Mouse (Mus musculus) kidney, adult 9 months (tissue): ENCODE measurements around the gene Zfp583.
A peak's percentile ranks its signal among the peaks of the same experiment; 100 is the strongest.
"Not testable (repeated sequence)": the region's sequence is repeated elsewhere in the genome, so short reads cannot be mapped to it uniquely, and the experiment has no call there.

Experiments used
- DNase-seq: peaks from one replicate; pipeline ENCODE4 v3.0.0; 2022

Zfp583 gene

GRCm38 (mm10) chr7:6331233-6331956 is at the start of gene Zfp583:
Zfp583 (minus strand) TSS chr7:6331285.
- DNase-seq = peak; percentile 78

GRCm38 (mm10) chr7:6378441-6378840 is 47.4 kb upstream of the Zfp583 start:
- no peak for DNase-seq

- no peak for DNase-seq
Measured at GRCm38 (mm10) chr7:6372993-6373392, 41.9 kb upstream of the Zfp583 start.

DNA sequence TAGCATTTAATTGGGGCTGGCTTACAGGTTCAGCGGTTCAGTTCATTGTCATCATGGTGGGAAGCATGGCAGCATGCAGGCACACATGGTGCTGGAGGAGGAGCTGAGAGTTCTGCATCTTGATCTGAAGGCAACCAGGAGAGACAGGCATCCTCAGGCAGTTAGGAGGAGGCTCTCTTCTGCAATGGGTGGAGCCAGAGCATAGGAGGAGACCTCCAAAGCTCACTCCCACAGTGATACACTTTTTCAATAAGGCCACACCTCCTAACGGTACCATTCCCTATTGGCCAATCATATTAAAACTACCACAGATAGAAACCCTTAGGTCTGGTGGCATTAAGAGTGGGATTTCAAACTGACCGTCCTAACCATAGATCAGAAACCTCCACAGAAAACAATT is 38.4 kb upstream of the Zfp583 start:
- no peak for DNase-seq

DNA sequence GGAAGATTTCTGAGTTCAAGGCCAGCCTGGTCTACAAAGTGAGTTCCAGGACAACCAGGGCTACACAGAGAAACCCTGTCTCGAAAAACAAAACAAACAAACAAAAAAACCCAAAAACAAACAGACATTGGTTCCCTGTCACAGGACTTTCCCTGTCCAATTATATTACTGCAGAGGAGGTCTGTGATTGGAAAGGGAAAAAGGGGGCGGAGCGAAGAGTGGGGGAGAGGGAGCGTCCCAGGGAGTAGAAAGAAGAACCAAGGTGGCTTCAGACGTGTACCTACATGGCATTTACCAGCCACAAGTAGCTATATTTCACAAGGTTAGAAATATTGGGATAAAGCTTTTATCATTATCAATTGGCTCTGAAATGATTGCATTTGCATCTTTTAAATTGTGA is 37.1 kb upstream of the Zfp583 start:
- not testable (repeated sequence) for DNase-seq

- no peak for DNase-seq
Measured at GRCm38 (mm10) chr7:6367185-6367584, 36.1 kb upstream of the Zfp583 start.

DNA sequence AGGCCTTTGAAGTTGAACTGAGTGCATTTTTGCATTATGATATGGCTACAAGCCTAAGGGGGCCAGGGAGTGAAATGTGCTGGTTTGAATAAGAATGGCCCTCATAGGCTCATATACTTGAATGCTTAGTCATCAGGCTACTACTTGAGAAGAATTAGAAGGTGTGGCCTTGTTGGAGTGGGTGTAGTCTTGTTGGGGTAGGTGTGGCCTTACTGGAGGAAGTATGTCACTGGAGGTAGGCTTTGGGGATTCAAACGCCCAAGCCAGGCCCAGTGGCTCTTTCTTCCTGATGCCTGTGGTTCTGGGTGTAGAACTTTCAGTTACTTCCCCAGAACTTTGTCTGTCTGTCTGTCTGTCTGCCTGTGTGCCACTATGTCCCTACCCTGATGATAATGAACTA is 33.7 kb upstream of the Zfp583 start:
- DNase-seq = no peak

- DNase-seq = no peak
Measured at GRCm38 (mm10) chr7:6363047-6363488, 32.0 kb upstream of the Zfp583 start, which contains the start of gene Zfp78. Zfp78 (plus strand) TSS chr7:6363280.

- DNase-seq = peak; percentile 100
Measured at GRCm38 (mm10) chr7:6362268-6363046, 31.4 kb upstream of the Zfp583 start.

DNA sequence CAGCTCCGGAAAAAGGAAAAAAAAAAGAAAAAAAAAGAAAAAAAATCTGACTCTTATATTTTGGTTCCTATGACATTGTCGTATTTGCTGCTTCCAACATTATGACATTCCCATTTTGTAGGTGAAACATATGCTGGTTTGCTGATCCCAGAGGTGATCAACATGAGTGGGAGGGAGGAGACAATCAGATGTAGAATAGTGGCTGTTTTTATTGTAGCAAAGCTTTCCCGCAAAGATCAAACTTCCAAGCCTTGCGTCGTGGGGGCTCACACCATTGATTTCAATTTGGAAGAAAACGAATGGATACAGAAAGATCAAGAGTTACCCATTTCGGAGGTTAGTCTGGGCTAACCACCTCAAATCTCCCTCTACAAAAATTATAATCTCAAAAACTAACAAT is 30.7 kb upstream of the Zfp583 start:
- DNase-seq = no peak

GRCm38 (mm10) chr7:6360477-6361060 is 29.5 kb upstream of the Zfp583 start:
- DNase-seq = no peak

DNA sequence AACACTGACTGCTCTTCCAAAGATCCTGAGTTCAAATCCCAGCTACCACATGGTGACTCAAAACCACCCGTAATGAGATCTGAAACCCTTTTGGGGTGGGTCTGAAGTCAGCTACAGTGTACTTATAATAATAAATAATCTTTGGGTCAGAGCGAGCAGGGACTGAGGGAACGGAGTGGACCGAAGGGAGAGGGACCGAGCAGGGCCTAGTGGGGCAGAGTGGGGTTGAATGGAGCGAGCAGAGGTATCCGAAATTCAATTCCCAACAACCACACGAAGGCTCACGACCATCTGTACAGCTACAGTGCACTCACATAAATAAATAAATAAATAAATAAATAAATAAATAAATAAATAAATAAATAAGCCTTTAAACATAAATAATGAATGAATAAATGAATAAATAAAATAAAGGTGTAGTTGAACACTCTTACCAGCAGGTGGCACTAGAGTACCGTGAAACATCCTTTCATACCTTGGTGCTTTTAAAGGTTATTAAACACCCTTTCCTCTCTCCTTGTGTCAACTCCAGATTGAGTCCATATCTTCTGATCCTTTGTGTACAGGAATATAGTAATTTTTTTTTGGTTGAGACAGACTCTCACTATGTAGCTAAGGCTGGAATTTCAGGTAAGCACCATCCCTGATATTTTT is 28.0 kb upstream of the Zfp583 start:
- DNase-seq = peak; percentile 59

GRCm38 (mm10) chr7:6358121-6358520 is 27.0 kb upstream of the Zfp583 start:
- DNase-seq = no peak

DNA sequence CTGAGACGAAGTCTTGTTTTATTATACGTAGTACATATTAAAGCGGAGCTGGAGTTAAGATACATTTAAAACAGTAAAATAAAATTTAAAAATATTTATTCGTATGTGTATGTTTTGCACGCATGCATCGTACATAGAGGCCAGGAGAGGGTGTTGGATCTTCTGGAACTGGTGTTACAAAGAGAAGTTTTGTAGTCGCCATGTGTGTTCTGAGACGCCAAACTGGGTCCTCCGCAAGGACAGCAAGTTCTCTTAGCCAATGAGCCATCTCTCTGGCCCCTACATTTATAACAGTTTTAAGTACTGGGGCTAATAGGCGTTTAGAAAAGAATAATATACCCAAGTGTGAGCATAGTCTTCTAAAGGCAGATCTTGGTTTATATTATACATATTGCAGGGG is 13.0 kb upstream of the Zfp583 start:
- no peak for DNase-seq

DNA sequence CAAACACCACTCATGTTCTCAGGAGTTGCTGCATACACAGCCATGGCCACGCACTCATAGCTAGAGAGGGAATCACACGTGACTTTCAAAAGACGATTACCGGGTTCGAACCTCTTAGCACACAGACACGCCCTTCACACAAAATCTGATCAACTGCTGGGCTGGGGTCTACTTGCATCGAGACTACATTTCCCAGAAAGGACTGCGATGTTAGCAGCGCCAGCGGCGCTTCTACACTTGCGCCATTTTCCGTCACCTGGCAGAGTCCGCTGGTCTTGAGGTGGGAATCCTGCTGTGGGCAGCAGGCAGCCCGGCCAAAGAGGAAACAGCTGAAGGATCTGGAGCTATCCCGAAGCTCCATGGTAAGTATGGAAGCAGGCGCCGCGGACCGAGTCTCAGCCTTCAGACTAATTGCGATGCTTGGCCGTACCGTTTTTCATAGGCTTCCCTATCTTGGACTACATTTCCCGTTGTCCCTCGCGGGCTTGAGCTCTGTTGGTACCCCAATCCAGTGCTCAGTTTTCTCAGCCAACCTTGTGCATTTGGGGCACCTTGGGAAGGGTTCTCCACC is 12.5 kb upstream of the Zfp583 start, which contains the start of gene Gm3854:
TSS of gene Gm3854 (plus strand) at position 259 of the 571 bp plus-strand sequence.
- DNase-seq = peak; percentile 58

DNA sequence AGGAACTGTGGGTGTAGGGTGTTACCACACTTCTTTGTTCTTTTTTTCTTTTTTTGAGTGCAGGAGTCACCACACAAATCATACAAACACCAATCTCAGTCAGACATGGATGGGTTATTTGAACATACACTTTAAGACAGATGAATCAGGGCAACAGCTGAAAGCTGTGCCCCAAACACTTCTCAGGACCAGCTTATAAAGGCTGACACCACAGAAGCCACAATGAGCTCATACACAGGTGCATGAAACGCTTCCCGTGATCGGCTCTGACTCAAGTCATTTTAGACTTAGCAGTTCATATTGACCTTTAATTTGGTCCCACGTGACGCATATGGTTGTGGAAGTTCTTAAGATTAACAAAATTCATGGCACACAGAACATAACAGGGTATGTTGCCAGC is 8.8 kb upstream of the Zfp583 start:
- no peak for DNase-seq

DNA sequence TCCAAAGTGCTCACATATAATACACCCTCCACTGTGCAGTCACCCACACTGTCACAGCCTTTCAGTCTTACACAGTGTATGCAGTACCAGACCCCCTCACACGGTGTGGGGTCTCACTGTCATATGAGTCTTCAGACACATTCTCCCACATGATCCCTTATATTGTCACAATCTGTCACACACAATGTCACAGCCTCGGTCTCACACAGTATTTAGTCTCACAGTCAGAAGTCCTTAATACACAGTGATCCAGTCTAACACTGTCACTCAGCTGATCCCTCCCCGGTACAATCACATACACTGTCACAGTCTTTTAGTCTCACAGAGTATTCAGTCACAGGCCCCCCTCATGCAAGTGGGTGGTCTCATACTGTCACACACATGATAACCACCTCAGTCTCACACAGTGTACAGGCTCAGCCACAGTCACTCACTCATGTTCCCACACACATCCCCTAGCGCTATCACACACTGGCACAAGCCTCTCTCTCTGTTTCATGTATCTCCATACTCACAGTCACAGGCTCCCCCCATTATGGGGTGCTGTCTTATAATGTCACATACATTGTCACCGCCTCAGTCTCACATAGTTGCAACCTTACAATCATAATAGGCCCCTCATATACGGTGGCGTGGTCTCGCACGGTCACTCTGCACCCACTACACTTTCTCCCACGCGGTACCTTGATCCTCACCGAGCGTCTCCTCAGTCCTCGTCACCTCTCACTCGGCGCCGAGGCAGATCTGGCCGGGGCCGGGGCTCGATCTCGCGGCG is 440 bp downstream of the Zfp583 start:
- no peak for DNase-seq

DNA sequence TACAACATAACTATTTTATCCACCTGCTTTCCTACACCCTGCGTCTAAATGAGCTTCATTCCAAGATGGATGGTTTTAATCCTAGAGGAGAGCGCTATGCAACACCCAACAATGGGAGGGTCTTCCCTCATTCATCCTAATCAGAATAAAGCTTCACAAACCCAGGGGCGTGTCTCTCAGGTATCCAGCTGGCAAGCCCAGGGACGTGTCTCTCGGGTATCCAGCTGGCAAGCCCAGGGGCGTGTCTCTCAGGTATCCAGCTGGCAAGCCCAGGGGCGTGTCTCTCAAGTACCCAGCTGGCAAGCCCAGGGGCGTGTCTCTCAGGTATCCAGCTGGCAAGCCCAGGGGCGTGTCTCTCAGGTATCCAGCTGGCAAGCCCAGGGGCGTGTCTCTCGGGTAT is 30.3 kb downstream of the Zfp583 start:
- DNase-seq = not testable (repeated sequence)

DNA sequence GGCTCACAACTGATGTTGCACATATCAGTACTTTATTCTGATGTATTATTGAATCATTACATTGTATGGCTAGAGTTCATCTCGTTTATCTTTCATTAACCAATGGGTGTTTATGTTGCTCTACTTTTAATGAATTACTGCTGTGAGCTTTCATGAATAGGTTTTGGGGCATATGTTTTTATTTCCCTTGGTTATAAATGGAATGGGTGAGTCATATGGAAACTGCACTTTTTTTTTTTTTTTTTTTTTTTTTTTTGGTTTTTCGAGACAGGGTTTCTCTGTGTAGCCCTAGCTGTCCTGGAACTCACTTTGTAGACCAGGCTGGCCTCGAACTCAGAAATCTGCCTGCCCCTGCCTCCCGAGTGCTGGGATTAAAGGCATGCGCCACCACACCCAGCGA is 40.0 kb downstream of the Zfp583 start:
- not testable (repeated sequence) for DNase-seq

DNA sequence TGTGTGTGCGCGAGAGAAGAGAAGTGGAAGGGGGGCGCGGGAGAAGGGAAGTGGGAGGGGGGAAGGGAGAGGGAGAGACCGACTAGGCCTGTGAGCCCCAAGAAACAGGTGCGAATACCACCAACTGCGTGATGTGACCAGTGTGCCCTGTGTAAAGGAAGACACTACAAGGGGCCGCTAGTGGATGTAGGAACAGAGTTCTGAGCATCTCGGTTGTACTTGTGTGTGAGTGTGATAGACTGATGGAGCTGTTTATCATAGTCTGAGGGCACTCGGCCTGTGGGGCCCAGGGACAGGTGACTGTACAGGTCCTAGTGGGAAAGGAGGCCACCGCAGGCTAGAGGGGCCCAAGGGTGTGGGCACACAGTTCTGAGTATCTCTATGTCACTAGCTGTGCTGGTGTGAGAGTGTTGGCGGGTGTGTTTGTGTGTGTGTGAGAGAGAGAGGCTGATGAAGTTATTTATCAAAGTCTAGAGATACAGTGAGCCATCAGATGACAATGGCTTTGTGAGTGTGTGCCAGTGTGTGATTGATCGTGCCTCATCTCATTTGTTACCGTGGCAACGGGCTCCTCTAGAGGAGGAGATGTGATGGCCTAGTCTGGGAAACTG is 44.1 kb downstream of the Zfp583 start:
- peak; percentile 10 for DNase-seq
